Mouse (Mus musculus): Measurements from ENCODE around the gene Cox6b2. TPM values are rescaled to one million over a fixed set of nuclear protein-coding genes. Genes with fewer than 3 reads are reported as not detected.

Cox6b2 gene
- total and polyA plus RNA-seq, 2 experiments from 2014 or later = 27.8 TPM; not detected in 1

DNA sequence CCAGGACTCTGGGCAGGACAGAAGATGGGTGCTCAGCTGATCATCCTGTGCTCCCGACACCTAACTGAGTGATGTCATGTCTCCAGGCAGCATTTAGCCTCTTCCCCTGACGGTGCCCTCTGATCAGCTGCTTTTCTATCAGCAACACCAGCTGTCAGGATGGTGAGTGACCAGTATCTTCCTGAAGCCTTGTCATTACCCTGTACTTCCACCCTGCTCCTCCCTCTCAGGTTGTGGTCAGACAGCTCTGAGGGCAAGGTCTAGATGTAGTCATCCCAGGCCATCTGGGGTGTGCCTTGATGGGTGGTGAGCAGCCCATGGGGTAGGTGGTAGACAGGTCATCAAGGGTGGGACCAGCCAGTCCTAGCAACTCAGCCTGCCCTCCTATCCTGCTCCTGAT is 3.7 kb downstream of the Cox6b2 start:
- Histone ChIP-seq H3K4me2 (ENCODE audit: low read depth, low read length) (no peak overlapping the region), H3K4me1 (ENCODE audit: control insufficient read depth, insufficient read depth) (peaks cover 13% of the 10 kb centered on the region), H3K36me3 (replicated peaks; ENCODE audit: control insufficient read depth, insufficient read depth, low read length) (peaks cover 20% of the 10 kb centered on the region), H3K27me3 (ENCODE audit: control insufficient read depth, insufficient read depth, low read length) (no peaks in the 10 kb centered on the region), H3K9me3 (replicated peaks; ENCODE audit: control insufficient read depth, low read length) (no peaks in the 10 kb centered on the region), H3K27ac (ENCODE audit: low read depth) (no peak overlapping the region), H3K4me3 (ENCODE audit: low read depth, low read length) (no peak overlapping the region), H3K9ac (replicated peaks; ENCODE audit: low read depth, low read length) (no peak overlapping the region)
- WGBS = 58% methylated on average over 2 of the region's 2 CpGs
- no peak for ATAC-seq (ENCODE audit: insufficient read depth, low read depth)
- TF ChIP-seq CTCF (IDR thresholded peaks at IDR 0.05; ENCODE audit: low read depth) (no peak), EP300 (IDR thresholded peaks at IDR 0.05; ENCODE audit: low read depth) (no peak)
- no peak for DNase-seq (ENCODE audit: low spot score)

DNA sequence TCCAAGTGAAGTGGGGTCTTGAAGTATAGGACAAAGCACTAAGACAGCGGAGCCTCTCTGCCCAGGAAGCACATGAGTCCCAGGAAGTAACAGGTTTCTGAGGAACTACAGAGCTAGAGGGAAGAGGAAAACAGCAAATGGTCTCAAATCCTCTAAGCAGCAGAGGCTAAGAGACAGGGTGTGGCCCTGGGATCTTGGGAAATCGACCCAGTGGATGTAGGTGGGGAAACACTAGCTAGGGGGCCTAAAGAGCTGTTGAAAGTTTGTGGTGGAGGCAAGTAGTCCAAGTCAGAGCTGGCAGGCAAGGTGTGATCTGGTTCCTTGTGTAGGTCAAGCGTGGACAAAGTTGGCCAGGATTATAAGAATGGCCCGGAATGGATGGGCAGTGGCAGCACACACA is 4.6 kb downstream of the Cox6b2 start:
- TF ChIP-seq EP300 (IDR thresholded peaks at IDR 0.05; ENCODE audit: low read depth) (no peak), CTCF (IDR thresholded peaks at IDR 0.05; ENCODE audit: low read depth) (no peak)
- Histone ChIP-seq H3K27ac (ENCODE audit: low read depth) (no peak overlapping the region), H3K4me1 (ENCODE audit: control insufficient read depth, insufficient read depth) (peaks cover 14% of the 10 kb centered on the region), H3K4me2 (ENCODE audit: low read depth, low read length) (no peak overlapping the region), H3K9me3 (replicated peaks; ENCODE audit: control insufficient read depth, low read length) (no peaks in the 10 kb centered on the region), H3K9ac (replicated peaks; ENCODE audit: low read depth, low read length) (no peak overlapping the region), H3K36me3 (replicated peaks; ENCODE audit: control insufficient read depth, insufficient read depth, low read length) (peaks cover 28% of the 10 kb centered on the region), H3K27me3 (ENCODE audit: control insufficient read depth, insufficient read depth, low read length) (no peaks in the 10 kb centered on the region), H3K4me3 (ENCODE audit: low read depth, low read length) (no peak overlapping the region)
- ATAC-seq (ENCODE audit: insufficient read depth, low read depth) (no peak), DNase-seq (ENCODE audit: low spot score) (no peak)
- WGBS = 72% methylated on average over 4 of the region's 4 CpGs

DNA sequence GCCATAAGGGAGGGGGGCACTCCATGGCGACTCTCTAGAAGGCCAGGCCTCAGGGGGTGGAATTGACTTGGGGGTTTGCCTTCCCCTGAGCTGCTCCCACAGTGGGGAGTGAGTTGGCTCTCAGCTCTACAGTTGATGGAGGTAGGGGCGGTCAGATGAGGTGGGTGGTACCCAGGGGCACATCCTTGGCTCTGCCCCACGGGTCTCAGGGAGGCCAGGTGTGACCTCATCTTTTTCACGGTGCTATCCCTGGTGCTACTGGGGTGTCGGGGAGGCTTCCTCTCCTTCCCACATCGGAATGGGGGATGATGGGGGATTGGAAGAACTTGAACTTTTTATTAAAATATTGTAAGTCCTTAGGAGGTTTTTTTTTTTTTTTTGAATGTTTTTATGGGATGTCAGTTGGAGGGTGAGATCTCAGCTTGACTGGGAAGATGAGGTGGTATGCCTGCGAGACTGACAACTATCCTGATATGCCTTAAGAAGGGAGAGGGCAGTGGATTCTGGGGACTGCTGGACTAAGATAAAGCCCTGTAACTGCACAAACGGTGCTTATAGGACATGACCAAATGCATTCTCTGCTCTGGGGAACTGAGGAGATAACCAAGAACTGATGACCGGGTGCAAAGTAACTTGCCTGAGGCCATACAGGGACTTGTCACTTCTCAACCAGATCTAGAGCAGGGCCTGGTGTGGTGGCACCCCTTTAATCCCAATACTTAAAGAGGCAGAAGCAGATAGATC is 5.6 kb downstream of the Cox6b2 start:
- Histone ChIP-seq H3K4me3 (ENCODE audit: low read depth, low read length) (no peak overlapping the region), H3K9me3 (replicated peaks; ENCODE audit: control insufficient read depth, low read length) (no peaks in the 10 kb centered on the region), H3K4me1 (ENCODE audit: control insufficient read depth, insufficient read depth) (peaks cover 12% of the 10 kb centered on the region), H3K4me2 (ENCODE audit: low read depth, low read length) (no peak overlapping the region), H3K9ac (replicated peaks; ENCODE audit: low read depth, low read length) (no peak overlapping the region), H3K36me3 (replicated peaks; ENCODE audit: control insufficient read depth, insufficient read depth, low read length) (peaks cover 36% of the 10 kb centered on the region), H3K27ac (ENCODE audit: low read depth) (no peak overlapping the region), H3K27me3 (ENCODE audit: control insufficient read depth, insufficient read depth, low read length) (no peaks in the 10 kb centered on the region)
- ATAC-seq (ENCODE audit: insufficient read depth, low read depth) (no peak), DNase-seq (ENCODE audit: low spot score) (no peak)
- TF ChIP-seq CTCF (IDR thresholded peaks at IDR 0.05; ENCODE audit: low read depth) (no peak), EP300 (IDR thresholded peaks at IDR 0.05; ENCODE audit: low read depth) (no peak)
- 62% methylated on average over 9 of the region's 9 CpGs for WGBS

DNA sequence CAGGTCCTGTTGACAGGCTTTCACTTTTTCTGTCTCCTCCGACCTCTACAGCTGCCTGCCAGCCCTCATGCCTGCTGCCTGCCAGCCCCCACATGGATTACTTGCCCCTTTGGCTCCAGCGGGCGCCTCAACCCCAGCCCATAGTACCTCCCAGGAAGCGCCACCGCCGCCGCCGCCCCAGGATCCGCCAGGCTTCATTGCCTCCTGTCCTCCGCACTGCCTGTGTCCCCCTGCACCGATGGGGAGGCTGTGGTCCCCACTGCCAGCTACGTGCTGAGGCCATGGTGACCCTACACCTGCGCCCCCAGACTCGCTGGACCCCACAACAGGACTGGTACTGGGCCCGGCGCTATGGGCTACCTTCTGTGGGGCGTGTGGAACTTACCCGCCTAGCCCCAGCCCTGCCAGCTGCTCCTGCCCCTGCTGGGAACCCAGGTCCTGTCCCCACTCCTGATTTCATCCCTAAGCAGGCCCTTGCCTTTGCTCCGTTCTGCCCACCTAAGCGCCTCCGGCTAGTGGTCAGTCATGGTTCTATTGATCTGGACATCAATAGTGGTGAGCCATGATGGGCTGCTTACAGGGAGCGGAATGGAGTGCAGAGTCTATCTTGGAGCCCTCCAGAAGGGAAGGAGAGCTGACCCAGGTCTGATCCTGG is 6.4 kb downstream of the Cox6b2 start:
- 89% methylated on average over 21 of the region's 22 CpGs for WGBS
- no peak overlapping the region for H3K9ac ChIP-seq (replicated peaks; ENCODE audit: low read depth, low read length)
- peaks cover 7% of the 10 kb centered on the region; the same call in 1 of the 2 replicates for H3K4me1 ChIP-seq (ENCODE audit: control insufficient read depth, insufficient read depth)
- H3K27ac ChIP-seq (ENCODE audit: low read depth) = no peak overlapping the region
- no peak for TF ChIP-seq CTCF (IDR thresholded peaks at IDR 0.05; ENCODE audit: low read depth)
- no peak for TF ChIP-seq EP300 (IDR thresholded peaks at IDR 0.05; ENCODE audit: low read depth)
- no peak for DNase-seq (ENCODE audit: low spot score)
- H3K9me3 ChIP-seq (replicated peaks; ENCODE audit: control insufficient read depth, low read length) = no peaks in the 10 kb centered on the region
- H3K27me3 ChIP-seq (ENCODE audit: control insufficient read depth, insufficient read depth, low read length) = no peaks in the 10 kb centered on the region
- H3K4me2 ChIP-seq (ENCODE audit: low read depth, low read length) = no peak overlapping the region
- peaks cover 36% of the 10 kb centered on the region for H3K36me3 ChIP-seq (replicated peaks; ENCODE audit: control insufficient read depth, insufficient read depth, low read length)
- H3K4me3 ChIP-seq (ENCODE audit: low read depth, low read length) = no peak overlapping the region
- ATAC-seq (ENCODE audit: insufficient read depth, low read depth) = no peak

DNA sequence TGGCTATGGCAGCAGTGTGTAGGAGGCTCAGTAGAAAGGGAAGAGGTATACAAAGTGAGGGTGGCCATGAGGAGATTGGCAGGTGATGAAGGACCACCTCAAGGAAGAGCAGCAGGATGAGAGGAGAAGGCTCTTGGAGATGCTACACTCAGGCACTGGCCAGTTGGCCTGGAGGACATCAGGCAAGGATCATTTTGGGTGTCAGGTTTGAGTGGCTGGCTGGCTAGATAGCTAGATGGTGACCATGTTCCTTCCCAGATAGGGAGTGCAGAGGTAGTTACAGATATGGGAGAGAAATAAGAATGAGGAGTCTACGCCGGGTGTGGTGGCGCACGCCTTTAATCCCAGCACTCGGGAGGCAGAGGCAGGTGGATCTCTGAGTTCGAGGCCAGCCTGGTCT is 8.0 kb downstream of the Cox6b2 start:
- Histone ChIP-seq H3K9me3 (replicated peaks; ENCODE audit: control insufficient read depth, low read length) (no peaks in the 10 kb centered on the region), H3K4me2 (ENCODE audit: low read depth, low read length) (no peak overlapping the region), H3K4me1 (ENCODE audit: control insufficient read depth, insufficient read depth) (peaks cover 13% of the 10 kb centered on the region; the same call in 1 of the 2 replicates), H3K27me3 (ENCODE audit: control insufficient read depth, insufficient read depth, low read length) (no peaks in the 10 kb centered on the region), H3K4me3 (ENCODE audit: low read depth, low read length) (no peak overlapping the region), H3K27ac (ENCODE audit: low read depth) (no peak overlapping the region), H3K9ac (replicated peaks; ENCODE audit: low read depth, low read length) (no peak overlapping the region), H3K36me3 (replicated peaks; ENCODE audit: control insufficient read depth, insufficient read depth, low read length) (peaks cover 36% of the 10 kb centered on the region)
- DNase-seq (ENCODE audit: low spot score) = no peak
- WGBS = 96% methylated on average over 6 of the region's 6 CpGs
- no peak for ATAC-seq (ENCODE audit: insufficient read depth, low read depth)
- TF ChIP-seq EP300 (IDR thresholded peaks at IDR 0.05; ENCODE audit: low read depth) = no peak
- TF ChIP-seq CTCF (IDR thresholded peaks at IDR 0.05; ENCODE audit: low read depth) = no peak

Measured in heart, postnatal 0 days (tissue).